Mouse (Mus musculus) stomach, postnatal 0 days (tissue): ENCODE data around the gene Kctd4.

ENCODE experiments used
- CTCF ChIP-seq: IDR thresholded peaks from 2 replicates; pipeline ENCODE4 v1.5.1; 2016; ENCODE audit warnings: antibody characterized with exemption, low read depth, mild to moderate bottlenecking, moderate library complexity
- EP300 ChIP-seq: optimal IDR thresholded peaks from 2 replicates; pipeline ENCODE3; 2016; ENCODE audit warnings: antibody characterized with exemption

DNA sequence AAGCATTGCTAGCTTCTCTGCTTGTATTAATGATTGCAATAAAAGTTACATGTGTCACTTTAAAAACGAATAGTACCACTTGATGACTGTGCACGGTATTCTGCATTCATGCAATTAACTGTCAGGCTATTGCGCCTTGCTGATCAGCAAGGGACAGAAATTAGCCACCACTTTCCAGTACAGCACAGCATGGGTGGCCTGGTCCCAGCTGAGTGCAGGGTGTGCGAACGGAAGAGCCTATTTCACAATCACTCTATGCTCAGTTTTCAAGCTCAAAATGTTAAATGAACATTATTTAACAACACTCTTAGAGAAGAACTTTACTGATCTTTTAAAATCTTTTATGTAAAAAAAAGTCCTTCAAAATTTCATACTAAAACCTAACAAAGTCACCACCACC, 9.2 kb downstream of the Kctd4 start:
- TF ChIP-seq CTCF, result no peak
- no peak for TF ChIP-seq EP300
